Mouse (Mus musculus) midbrain, postnatal 0 days (tissue): ENCODE results near the gene Sdhaf3. TPM values are rescaled to one million over a fixed set of nuclear protein-coding genes. Genes with fewer than 3 reads are reported as not detected.

ENCODE experiments used
- ATAC-seq: fragments of 200-750 bp; cut with Nextera tagmentation; 2 replicates; pipeline ENCODE4 v1.8.0; 2017; ENCODE audit warnings: moderate number of reproducible peaks, mild to moderate bottlenecking, moderate TSS enrichment, moderate library complexity; ENCODE audit not compliant: low FRiP score
- DNase-seq: peaks from one replicate; pipeline ENCODE4 v3.0.0-alpha.2; 2015; ENCODE audit warnings: low spot score
- H3K27ac ChIP-seq: fragments of 300-500 bp; sonication (generic); 2 replicates; pipeline ENCODE4 v1.5.1; 2014; ENCODE audit warnings: low read depth, mild to moderate bottlenecking, low read length, mixed read lengths
- H3K27me3 ChIP-seq: fragments of 300-500 bp; sonication (generic); 2 replicates; pipeline ENCODE4 v1.6.1; 2014; ENCODE audit warnings: low read length, control low read depth, mixed read lengths; ENCODE audit not compliant: insufficient read depth
- H3K36me3 ChIP-seq: fragments of 300-500 bp; sonication (generic); 2 replicates; pipeline ENCODE4 v1.6.1; 2014; ENCODE audit warnings: low read length, control low read depth, mixed read lengths; ENCODE audit not compliant: insufficient read depth
- H3K4me1 ChIP-seq: fragments of 300-500 bp; sonication (generic); 2 replicates; pipeline ENCODE4 v1.6.1; 2014; ENCODE audit warnings: mild to moderate bottlenecking, control low read depth, antibody characterized with exemption, low read length, mixed read lengths; ENCODE audit not compliant: insufficient read depth
- H3K4me2 ChIP-seq: fragments of 300-500 bp; sonication (generic); 2 replicates; pipeline ENCODE4 v1.6.1; 2014; ENCODE audit warnings: low read depth, mild to moderate bottlenecking, low read length, mixed read lengths; ENCODE audit not compliant: poor library complexity, severe bottlenecking
- H3K4me3 ChIP-seq: fragments of 300-500 bp; sonication (generic); 2 replicates; pipeline ENCODE4 v1.5.1; 2014; ENCODE audit warnings: low read depth, mild to moderate bottlenecking, low read length, moderate library complexity
- H3K9ac ChIP-seq: fragments of 300-500 bp; sonication (generic); replicated peaks from 2 replicates; pipeline ENCODE4 v1.6.1; 2014; ENCODE audit warnings: mild to moderate bottlenecking, low read length, moderate library complexity, mixed read lengths; ENCODE audit not compliant: poor library complexity, severe bottlenecking
- H3K9me3 ChIP-seq: fragments of 300-500 bp; sonication (generic); 2 replicates; pipeline ENCODE4 v1.6.1; 2016; ENCODE audit warnings: low read length, control low read depth
- CTCF ChIP-seq: IDR thresholded peaks from 2 replicates; pipeline ENCODE4 v1.5.1; 2016; ENCODE audit warnings: antibody characterized with exemption, mild to moderate bottlenecking
- WGBS: fragments of 180-500 bp; shearing (Covaris S2); extraction: QIAGEN DNeasy Blood & Tissue Kit; methylation state at CpG from one replicate; pipeline ENCODE4 v1.1.7; 2014; 5-methylcytosine and 5-hydroxymethylcytosine counted together
- polyA plus RNA-seq: library from polyadenylated mRNA; unstranded; fragments of >200 nt; fragmentation: Nextera tagmentation; extraction: Ambion mirVana; gene quantifications from 2 replicates; pipeline ENCODE4 v1.2.1, GENCODE M21; 2015
- total RNA-seq: library from RNA; depleted of rRNA; stranded (reverse); fragments of >200 nt; gene quantifications from 2 replicates; pipeline ENCODE4 v1.2.3, GENCODE M21; 2014

Gene Sdhaf3
- total and polyA plus RNA-seq, 2 experiments from 2014 or later, result 5.5 TPM

- DNase-seq, result no peak
- Histone ChIP-seq H3K9ac (no peak overlapping the region), H3K4me1 (no peaks in the 10 kb centered on the region), H3K4me2 (no peak overlapping the region), H3K27ac (no peak overlapping the region), H3K9me3 (no peaks in the 10 kb centered on the region), H3K36me3 (no peaks in the 10 kb centered on the region), H3K4me3 (no peak overlapping the region), H3K27me3 (no peaks in the 10 kb centered on the region)
- no peak for TF ChIP-seq CTCF
- ATAC-seq, result no peak
- 89% methylated on average over 5 of the region's 5 CpGs for WGBS
Measured at GRCm38 (mm10) chr6:7038835-7039234, 83.0 kb downstream of the Sdhaf3 start.

- H3K27ac ChIP-seq, result no peak overlapping the region
- H3K4me2 ChIP-seq, result no peak overlapping the region
- no peak overlapping the region for H3K4me3 ChIP-seq
- no peak overlapping the region for H3K9ac ChIP-seq
- no peak for DNase-seq
- no peak for TF ChIP-seq CTCF
- H3K36me3 ChIP-seq, result no peaks in the 10 kb centered on the region
- H3K27me3 ChIP-seq, result no peaks in the 10 kb centered on the region
- no peak for ATAC-seq
- H3K4me1 ChIP-seq, result no peaks in the 10 kb centered on the region
- WGBS, result 87% methylated on average over 1 of the region's 1 CpGs
- H3K9me3 ChIP-seq, result no peaks in the 10 kb centered on the region
Measured at GRCm38 (mm10) chr6:7041912-7042311, 86.1 kb downstream of the Sdhaf3 start.

GRCm38 (mm10) chr6:7062819-7063218 lies 107.0 kb downstream of the Sdhaf3 start:
- Histone ChIP-seq H3K27ac (no peak overlapping the region), H3K9ac (no peak overlapping the region), H3K4me3 (no peak overlapping the region), H3K4me1 (no peaks in the 10 kb centered on the region), H3K4me2 (no peak overlapping the region), H3K9me3 (no peaks in the 10 kb centered on the region), H3K36me3 (no peaks in the 10 kb centered on the region), H3K27me3 (no peaks in the 10 kb centered on the region)
- TF ChIP-seq CTCF, result no peak
- DNase-seq (no peak), ATAC-seq (peak; percentile 34; the same call in 1 of the 2 replicates)
- WGBS, result 70% methylated on average over 3 of the region's 3 CpGs

- no peaks in the 10 kb centered on the region for H3K4me1 ChIP-seq
- 54% methylated on average over 3 of the region's 3 CpGs for WGBS
- ATAC-seq, result no peak
Measured at GRCm38 (mm10) chr6:7068782-7069181, 113.0 kb downstream of the Sdhaf3 start.

GRCm38 (mm10) chr6:7069463-7069862 lies 113.7 kb downstream of the Sdhaf3 start:
- Histone ChIP-seq H3K9me3 (no peaks in the 10 kb centered on the region), H3K27me3 (no peaks in the 10 kb centered on the region), H3K27ac (no peak overlapping the region), H3K4me2 (no peak overlapping the region), H3K9ac (no peak overlapping the region), H3K36me3 (no peaks in the 10 kb centered on the region), H3K4me3 (no peak overlapping the region), H3K4me1 (no peaks in the 10 kb centered on the region)
- TF ChIP-seq CTCF, result no peak
- 60% methylated on average over 2 of the region's 2 CpGs for WGBS
- DNase-seq (no peak), ATAC-seq (no peak)

More at GRCm38 (mm10) chr6:7068782-7069181, 113.0 kb downstream of the Sdhaf3 start:
- Histone ChIP-seq H3K27ac (no peak overlapping the region), H3K4me3 (no peak overlapping the region), H3K27me3 (no peaks in the 10 kb centered on the region), H3K9me3 (no peaks in the 10 kb centered on the region), H3K4me2 (no peak overlapping the region), H3K36me3 (no peaks in the 10 kb centered on the region), H3K9ac (no peak overlapping the region)
- DNase-seq, result no peak
- no peak for TF ChIP-seq CTCF

GRCm38 (mm10) chr6:7082054-7082453 lies 126.2 kb downstream of the Sdhaf3 start:
- WGBS, result 50% methylated on average over 3 of the region's 3 CpGs
- ATAC-seq (no peak), DNase-seq (no peak)
- Histone ChIP-seq H3K27me3 (no peaks in the 10 kb centered on the region), H3K4me3 (no peak overlapping the region), H3K4me1 (no peaks in the 10 kb centered on the region), H3K9me3 (no peaks in the 10 kb centered on the region), H3K36me3 (no peaks in the 10 kb centered on the region), H3K27ac (no peak overlapping the region), H3K4me2 (no peak overlapping the region), H3K9ac (no peak overlapping the region)
- no peak for TF ChIP-seq CTCF
